Mouse (Mus musculus) hematopoietic multipotent progenitor cell, adult 10-12 weeks (in vitro differentiated cells): ENCODE results near the gene Map7d2. TPM values are rescaled to one million over a fixed set of nuclear protein-coding genes. Genes with fewer than 3 reads are reported as not detected.

Experiments
- polyA plus RNA-seq: library from polyadenylated mRNA; stranded (reverse); fragments of >175 nt; gene quantifications from 2 replicates; pipeline ENCODE4 v1.2.3, GENCODE M21; 2012; ENCODE audit warnings: low replicate concordance

The Map7d2 gene
- not detected in 2 replicates for polyA plus RNA-seq

GRCm38 (mm10) chrX:159414130-159414828, at the start of gene Map7d2:
Gene Map7d2 (plus strand): TSS chrX:159414572.

GRCm38 (mm10) chrX:159371831-159372752, 42.3 kb upstream of the Map7d2 start, which contains the start of gene Eif1ax:
Gene Eif1ax (plus strand): TSS chrX:159372178.

GRCm38 (mm10) chrX:159526388-159526787, 112.0 kb downstream of the Map7d2 start, which contains the start of gene Bclaf3:
Gene Bclaf3 (plus strand): TSS chrX:159526688.

Other genes starting within 250 kb of the Map7d2 start
- 7.6 and 13.5 TPM in 2 replicates for gene Rps6ka3, start 204.3 kb upstream of the Map7d2 start, polyA plus RNA-seq
- gene Eif1ax, start 42.4 kb upstream of the Map7d2 start, polyA plus RNA-seq, result 186 and 194 TPM in 2 replicates
- 2.9 TPM in 2 replicates for gene Bclaf3, start 112.1 kb downstream of the Map7d2 start, polyA plus RNA-seq
- gene Sh3kbp1, start 212.7 kb downstream of the Map7d2 start, polyA plus RNA-seq, result 21.2 and 35.1 TPM in 2 replicates